Mouse (Mus musculus): ENCODE data around the gene Allc.

DNA sequence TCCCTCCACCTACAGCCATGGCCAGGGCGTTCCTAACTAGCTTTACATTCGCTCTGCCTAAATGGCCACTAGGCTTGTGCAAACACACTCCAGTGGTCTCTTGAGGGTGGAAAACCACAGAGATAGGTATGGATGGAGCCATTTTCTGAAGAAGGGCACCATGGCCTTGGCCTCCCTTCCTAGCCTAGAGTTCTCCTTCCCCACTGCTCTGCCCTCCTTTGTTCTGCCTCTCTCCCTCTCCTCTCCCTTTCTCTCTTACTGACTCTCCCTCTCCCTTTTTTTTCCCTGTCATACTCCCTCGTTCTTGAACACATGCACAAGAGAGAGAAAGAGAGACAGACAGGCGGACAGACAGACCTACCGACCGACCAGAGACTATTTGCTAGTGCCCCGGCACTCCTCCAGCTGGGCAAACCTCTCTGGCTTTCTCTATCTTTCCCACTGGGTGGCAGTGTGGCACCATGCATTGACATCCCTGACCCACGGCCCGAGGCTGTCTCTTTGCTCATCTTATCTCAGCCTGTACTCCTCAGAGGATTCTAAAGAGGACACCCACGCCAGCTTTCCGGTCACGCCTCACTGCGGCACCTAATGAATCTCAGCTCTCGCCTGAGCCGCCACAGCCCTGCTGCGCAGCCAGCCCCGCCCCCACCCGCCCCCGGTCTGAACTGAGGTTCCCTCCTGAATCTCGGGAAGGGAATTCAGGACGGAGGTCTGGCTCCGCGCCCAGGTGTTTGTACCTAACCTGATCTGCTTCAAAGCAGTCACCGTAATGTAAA lies 7.0 kb upstream of the Allc start:
- no peak for TF ChIP-seq CHD2 (IDR thresholded peaks at IDR 0.05; ENCODE audit: low read length)
- no peak for TF ChIP-seq MAX (IDR thresholded peaks at IDR 0.05; ENCODE audit: low read length)
- TF ChIP-seq TBP (IDR thresholded peaks at IDR 0.05; ENCODE audit: low read depth, low read length): no peak
- TF ChIP-seq E2F4 (IDR thresholded peaks at IDR 0.05; ENCODE audit: borderline replicate concordance, low read depth, low read length): no peak
- no peak for TF ChIP-seq USF1 (IDR thresholded peaks at IDR 0.05; ENCODE audit: low read depth, low read length)

All from MEL (cell line).